Mouse (Mus musculus) cortical plate, adult 2 months (tissue): ENCODE results near the gene Cmtm8. TPM values are rescaled to one million over a fixed set of nuclear protein-coding genes. Genes with fewer than 3 reads are reported as not detected.
A peak's percentile ranks its signal among the peaks of the same experiment; 100 is the strongest.

ENCODE experiments used
- H3K27ac ChIP-seq: fragments of 200-500 bp; 2 replicates; pipeline ENCODE4 v1.5.1; 2012; ENCODE audit warnings: low read length, control low read depth, inconsistent platforms; ENCODE audit not compliant: insufficient read depth
- H3K4me1 ChIP-seq: fragments of 200-500 bp; 2 replicates; pipeline ENCODE4 v1.6.1; 2011; ENCODE audit warnings: low read length; ENCODE audit not compliant: control insufficient read depth, insufficient read depth
- H3K4me3 ChIP-seq: fragments of 200-500 bp; 2 replicates; pipeline ENCODE4 v1.5.1; 2011; ENCODE audit warnings: mild to moderate bottlenecking, low read length, control low read depth; ENCODE audit not compliant: insufficient read depth
- CTCF ChIP-seq: fragments of 200-500 bp; IDR thresholded peaks from 2 replicates; pipeline ENCODE4 v1.5.1; 2011; ENCODE audit warnings: mild to moderate bottlenecking, control low read depth, low read length; ENCODE audit not compliant: insufficient read depth; ENCODE audit errors: extremely low read depth
- POLR2A ChIP-seq: fragments of 200-500 bp; IDR thresholded peaks from 2 replicates; pipeline ENCODE4 v1.6.1; 2011; ENCODE audit warnings: mild to moderate bottlenecking, low read length, control low read depth; ENCODE audit not compliant: insufficient read depth; ENCODE audit errors: extremely low read depth
- polyA plus RNA-seq: library from polyadenylated mRNA; depleted of rRNA; stranded (reverse); fragments of >200 nt; gene quantifications from 2 replicates; pipeline ENCODE4 v1.2.3, GENCODE M21; 2012; rRNA removed

Cmtm8 gene
- polyA plus RNA-seq, 1 experiment: 4.9 TPM

DNA sequence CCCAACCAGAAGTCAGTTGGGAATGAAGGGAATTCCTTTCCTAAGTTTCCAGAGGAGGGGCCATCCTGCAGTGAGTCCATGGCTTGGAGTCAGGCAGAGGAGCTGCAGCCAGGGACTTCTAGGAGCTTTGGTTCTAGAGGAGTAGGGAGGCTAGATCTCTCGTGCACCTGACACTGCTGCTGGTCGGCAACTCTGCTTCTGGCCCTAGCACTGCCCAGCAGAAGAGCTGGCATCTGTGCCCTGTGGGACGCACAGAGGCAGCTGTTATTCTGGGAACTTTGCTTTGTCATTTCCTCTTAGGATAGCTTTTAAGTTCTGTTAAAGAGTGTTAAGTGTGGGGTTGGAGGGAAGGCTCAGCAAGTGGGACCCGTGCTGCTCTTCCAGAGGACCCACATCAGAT, 98.3 kb downstream of the Cmtm8 start:
- H3K4me3 ChIP-seq: no peak overlapping the region
- peaks cover 7% of the 10 kb centered on the region for H3K4me1 ChIP-seq

DNA sequence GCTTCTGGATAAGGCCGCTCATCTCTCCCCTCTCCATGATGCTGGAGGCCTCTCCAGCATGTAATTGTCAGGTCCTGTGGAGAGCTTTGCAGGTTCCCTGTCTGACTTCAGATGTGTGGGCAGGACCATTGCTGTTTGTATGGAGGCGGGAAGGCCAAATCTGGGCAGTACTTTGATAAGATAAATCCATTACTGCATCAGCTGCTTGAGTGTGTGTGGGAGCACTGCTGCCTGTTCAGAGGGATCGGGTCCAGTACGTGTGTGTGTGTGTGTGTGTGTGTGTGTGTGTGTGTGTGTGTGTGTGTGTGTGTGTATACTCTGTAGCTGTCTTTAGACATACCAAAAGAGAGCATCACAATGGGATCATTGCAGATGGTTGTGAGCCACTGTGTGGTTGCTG, 98.8 kb downstream of the Cmtm8 start:
- Histone ChIP-seq H3K27ac (peak overlapping the region; percentile 52), H3K4me3 (no peak overlapping the region), H3K4me1 (peaks cover 7% of the 10 kb centered on the region)
- TF ChIP-seq POLR2A (no peak), CTCF (no peak)

More for the DNA sequence above, 98.3 kb downstream of the Cmtm8 start:
- peak overlapping the region; percentile 52; the same call in 1 of the 2 replicates for H3K27ac ChIP-seq
- TF ChIP-seq CTCF (no peak), POLR2A (no peak)

DNA sequence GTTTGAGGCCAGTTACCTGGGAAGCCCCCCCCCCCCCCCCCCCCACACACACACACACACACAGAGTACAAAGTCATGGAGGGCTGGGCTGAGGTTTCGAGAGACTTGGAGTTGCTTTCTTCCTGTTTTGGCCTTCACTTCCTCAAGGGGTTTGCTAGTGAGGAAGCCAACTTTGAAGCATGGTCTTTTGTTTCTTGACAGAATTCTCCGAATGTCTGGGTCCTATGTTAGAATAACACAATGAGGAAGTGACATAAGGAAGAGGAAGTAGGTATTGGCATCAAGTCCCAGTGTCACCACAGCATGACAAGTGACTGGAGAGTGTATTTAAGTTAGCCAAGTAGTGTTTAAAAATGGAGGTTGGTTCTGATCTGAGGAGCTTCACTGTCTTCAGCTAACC, 101.2 kb downstream of the Cmtm8 start:
- H3K4me1 ChIP-seq: peaks cover 7% of the 10 kb centered on the region
- no peak overlapping the region for H3K27ac ChIP-seq
- TF ChIP-seq POLR2A (no peak), CTCF (no peak)
- H3K4me3 ChIP-seq: no peak overlapping the region

DNA sequence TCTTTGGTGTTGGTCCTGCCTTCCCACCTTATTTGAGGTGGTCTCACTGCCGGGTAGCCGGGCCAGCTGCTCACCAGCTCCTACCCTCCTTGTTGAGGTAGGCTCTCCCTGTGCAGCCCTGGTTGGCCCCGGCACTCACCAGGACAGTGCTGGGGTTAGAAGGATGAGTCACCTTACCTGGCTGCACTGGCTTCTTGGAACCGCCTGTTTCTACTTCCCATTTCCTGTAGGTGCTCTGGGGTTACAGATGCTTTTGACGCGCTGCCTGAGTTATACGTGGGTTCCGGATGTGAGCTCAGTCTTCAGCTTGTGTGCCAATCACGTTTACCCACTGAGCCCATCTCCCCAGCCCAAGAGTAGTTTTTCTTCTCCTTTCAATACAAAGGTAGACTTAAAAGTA, 103.6 kb downstream of the Cmtm8 start:
- Histone ChIP-seq H3K4me3 (no peak overlapping the region), H3K27ac (no peak overlapping the region), H3K4me1 (peaks cover 3% of the 10 kb centered on the region)
- TF ChIP-seq POLR2A (no peak), CTCF (no peak)

Other genes with a start within 250 kb of the Cmtm8 start
- 82.6 and 83.9 TPM in 2 replicates for gene Cnot10, start 204.0 kb downstream of the Cmtm8 start, polyA plus RNA-seq
- 57.8 and 57.9 TPM in 2 replicates for gene Dync1li1, start 155.4 kb downstream of the Cmtm8 start, polyA plus RNA-seq
- gene Cmtm6, start 113.0 kb downstream of the Cmtm8 start, polyA plus RNA-seq: 22.8 and 23.8 TPM in 2 replicates
- gene Cmtm7, start 62.3 kb downstream of the Cmtm8 start, polyA plus RNA-seq: 8.9 and 9.1 TPM in 2 replicates
- gene Gpd1l, start 89.8 kb upstream of the Cmtm8 start, polyA plus RNA-seq: 72.9 and 76.0 TPM in 2 replicates
- 21.1 and 21.2 TPM in 2 replicates for gene Osbpl10, start 134.4 kb upstream of the Cmtm8 start, polyA plus RNA-seq
- gene Rps27rt, start 138.6 kb upstream of the Cmtm8 start, polyA plus RNA-seq: 88.6 and 94.0 TPM in 2 replicates